Comparison of ENCODE assay signal across 8 mouse cellular contexts in the genomic region with DNA sequence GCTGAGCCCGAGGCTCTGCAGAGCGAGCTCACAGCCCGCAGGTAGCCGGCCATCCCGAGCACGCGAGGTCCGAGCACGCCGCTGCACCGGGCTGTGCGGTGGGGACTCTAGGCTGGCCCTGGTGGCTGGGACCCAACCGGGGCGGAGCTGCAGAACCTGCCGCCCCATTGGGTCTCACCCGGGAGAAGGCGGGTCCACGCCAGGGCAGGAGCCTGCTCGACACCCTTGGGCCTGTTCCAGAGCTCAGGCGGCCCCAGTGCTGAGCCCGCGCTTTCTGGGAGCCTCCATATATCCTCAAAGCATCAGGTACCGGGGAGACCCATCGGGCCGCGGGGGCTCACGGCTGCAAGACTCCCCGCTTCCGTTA. TPM values are rescaled to one million over a fixed set of nuclear protein-coding genes. Genes with fewer than 3 reads are reported as not detected.
DNase-seq lines count a peak whose midpoint lies in the region; ATAC-seq and TF ChIP-seq lines count a peak whose summit lies in the region.

Gene Idh2 (minus strand): TSS at position 169 of the 367 bp plus-strand sequence.

- H3K27me3 ChIP-seq in E14TG2a.4 (ENCODE audit: insufficient read depth, low read length) = peaks cover 26% of the 10 kb centered on the region
- no peaks in the 10 kb centered on the region for H3K27me3 ChIP-seq in forebrain, embryonic 13.5 days
- no peaks in the 10 kb centered on the region for H3K27me3 ChIP-seq in liver, postnatal 0 days (ENCODE audit: insufficient read depth, low read length)
- H3K27me3 ChIP-seq in neural tube, embryonic 14.5 days (ENCODE audit: control insufficient read depth, insufficient read depth, low read length) = no peaks in the 10 kb centered on the region

- H3K4me2 ChIP-seq in forebrain, embryonic 13.5 days = peak within 1 kb of the TSS; percentile 86
- peak within 1 kb of the TSS; percentile 100 for H3K4me2 ChIP-seq in liver, postnatal 0 days (ENCODE audit: low read depth, low read length)
- peak within 1 kb of the TSS; percentile 93 for H3K4me2 ChIP-seq in neural tube, embryonic 14.5 days (ENCODE audit: low read depth, low read length)

- no peaks in the 10 kb centered on the region for H3K9me3 ChIP-seq in E14TG2a.4 (ENCODE audit: low read length)
- H3K9me3 ChIP-seq in forebrain, embryonic 13.5 days (replicated peaks) = no peaks in the 10 kb centered on the region
- no peaks in the 10 kb centered on the region for H3K9me3 ChIP-seq in liver, postnatal 0 days (ENCODE audit: low read length)
- H3K9me3 ChIP-seq in neural tube, embryonic 14.5 days (ENCODE audit: control insufficient read depth, low read length) = no peaks in the 10 kb centered on the region

- peaks cover 66% of the 10 kb centered on the region for H3K4me1 ChIP-seq in E14TG2a.4 (replicated peaks; ENCODE audit: low read depth, low read length)
- peaks cover 45% of the 10 kb centered on the region for H3K4me1 ChIP-seq in forebrain, embryonic 13.5 days
- peaks cover 48% of the 10 kb centered on the region for H3K4me1 ChIP-seq in liver, postnatal 0 days (ENCODE audit: insufficient read depth)
- H3K4me1 ChIP-seq in neural tube, embryonic 14.5 days (ENCODE audit: control insufficient read depth, insufficient read depth, low read length) = peaks cover 32% of the 10 kb centered on the region

- peak within 1 kb of the TSS; percentile 96 for H3K27ac ChIP-seq in forebrain, embryonic 13.5 days
- peak within 1 kb of the TSS; percentile 92 for H3K27ac ChIP-seq in liver, postnatal 0 days (ENCODE audit: low read depth)
- peak within 1 kb of the TSS; percentile 97 for H3K27ac ChIP-seq in neural tube, embryonic 14.5 days (ENCODE audit: low read depth, low read length)

- H3K4me3 ChIP-seq in E14TG2a.4 (replicated peaks; ENCODE audit: low read length) = peak within 1 kb of the TSS; percentile 93
- H3K4me3 ChIP-seq in forebrain, embryonic 13.5 days = peak within 1 kb of the TSS; percentile 89
- H3K4me3 ChIP-seq in liver, postnatal 0 days (ENCODE audit: low read depth, low read length) = peak within 1 kb of the TSS; percentile 85
- H3K4me3 ChIP-seq in neural tube, embryonic 14.5 days (ENCODE audit: low read depth, low read length) = peak within 1 kb of the TSS; percentile 85

- TF ChIP-seq EP300 in liver, postnatal 0 days (IDR thresholded peaks at IDR 0.05; ENCODE audit: low read depth) = no peak

- H3K9ac ChIP-seq in forebrain, embryonic 13.5 days = peak within 1 kb of the TSS; percentile 97
- peak within 1 kb of the TSS; percentile 87 for H3K9ac ChIP-seq in liver, postnatal 0 days (replicated peaks)
- peak within 1 kb of the TSS; percentile 89 for H3K9ac ChIP-seq in neural tube, embryonic 14.5 days (replicated peaks; ENCODE audit: low read depth, low read length)

- TF ChIP-seq CTCF in E14TG2a.4 (conservative IDR thresholded peaks at IDR 0.05; ENCODE audit: low read length) = no peak
- no peak for TF ChIP-seq CTCF in liver, postnatal 0 days (IDR thresholded peaks at IDR 0.05; ENCODE audit: low read depth)

- intact Hi-C loops in heart, postnatal 10 days (cut with DNase I) = loop anchor here (10.0 kb wide), 1 partner anchor 180 kb away; the partner anchor contains the start of gene Arpin

- WGBS in forebrain, embryonic 13.5 days = under 1% methylated on average over 29 of the region's 29 CpGs
- under 1% methylated on average over 29 of the region's 29 CpGs for WGBS in large intestine, adult 2 months
- WGBS in liver, postnatal 0 days (ENCODE audit: insufficient replicate concordance) = 1% methylated on average over 26 of the region's 29 CpGs
- under 1% methylated on average over 26 of the region's 29 CpGs for WGBS in neural tube, embryonic 14.5 days

- peak; percentile 76 for DNase-seq in c-Kit-positive CD71-positive TER-119-positive erythroid progenitor cells, embryonic 14.5 days (ENCODE audit: low spot score)
- peak; percentile 96 to 97 for DNase-seq in heart, postnatal 10 days
- DNase-seq in large intestine, adult 2 months (ENCODE audit: low read depth, low spot score) = no peak
- peak; percentile 92 for DNase-seq in liver, postnatal 0 days
- peak; percentile 92 for DNase-seq in testis, postnatal 10 days (ENCODE audit: low spot score)

- H3K36me3 ChIP-seq in E14TG2a.4 (ENCODE audit: insufficient read depth, low read length) = no peaks in the 10 kb centered on the region
- peaks cover 9% of the 10 kb centered on the region; the same call in 1 of the 2 replicates for H3K36me3 ChIP-seq in forebrain, embryonic 13.5 days (ENCODE audit: poor library complexity, severe bottlenecking)
- H3K36me3 ChIP-seq in liver, postnatal 0 days (replicated peaks; ENCODE audit: insufficient read depth, low read length) = no peaks in the 10 kb centered on the region
- H3K36me3 ChIP-seq in neural tube, embryonic 14.5 days (ENCODE audit: control insufficient read depth, insufficient read depth, low read length) = no peaks in the 10 kb centered on the region

- peak; percentile 98 for ATAC-seq in forebrain, embryonic 13.5 days
- peak; percentile 95 for ATAC-seq in liver, postnatal 0 days
- peak; percentile 98 for ATAC-seq in neural tube, embryonic 14.5 days (ENCODE audit: low read depth)

RNA-seq across cellular contexts. Expression of gene Idh2, which starts in this region (rescaled TPM):
- polyA plus RNA-seq in forebrain, embryonic 13.5 days (2015; fragmentation: Nextera tagmentation; extraction: Ambion mirVana) = 351 and 386 TPM in 2 replicates
- total RNA-seq in heart, postnatal 10 days (2021) = 1,000 to 10,000 TPM; 1,610 to 1,731 TPM
- 136 and 156 TPM in 2 replicates for polyA plus RNA-seq in large intestine, adult 2 months (2012; rRNA removed)
- polyA plus RNA-seq in liver, postnatal 0 days (2015; fragmentation: Nextera tagmentation; extraction: Ambion mirVana) = 183 and 184 TPM in 2 replicates
- 189 and 215 TPM in 2 replicates for polyA plus RNA-seq in neural tube, embryonic 14.5 days (2014; fragmentation: Nextera tagmentation; extraction: Ambion mirVana)
